ENCODE assay signal across 7 mouse cellular contexts in genomic region chr11:86201037-86201786, GRCm38 (mm10). TPM values are rescaled to one million over a fixed set of nuclear protein-coding genes. Genes with fewer than 3 reads are reported as not detected.
DNase-seq lines count a peak whose midpoint lies in the region; ATAC-seq lines count a peak whose summit lies in the region.

TSS of gene Brip1 (minus strand) at chr11:86201193.

- peaks cover 23% of the 10 kb centered on the region for H3K36me3 ChIP-seq in intestine, embryonic 16.5 days (ENCODE audit: control insufficient read depth, insufficient read depth, low read length)
- H3K36me3 ChIP-seq in midbrain, embryonic 11.5 days (ENCODE audit: control insufficient read depth, insufficient read depth, low read length): peaks cover 29% of the 10 kb centered on the region

- peak within 1 kb of the TSS; percentile 89 for H3K4me3 ChIP-seq in intestine, embryonic 16.5 days (ENCODE audit: low read length)
- peak within 1 kb of the TSS; percentile 74 for H3K4me3 ChIP-seq in midbrain, embryonic 11.5 days (ENCODE audit: low read depth, low read length)

- peak within 1 kb of the TSS; percentile 79 for H3K9ac ChIP-seq in intestine, embryonic 16.5 days (ENCODE audit: low read depth, low read length)
- H3K9ac ChIP-seq in midbrain, embryonic 11.5 days (ENCODE audit: low read length): peak within 1 kb of the TSS; percentile 86

- H3K9me3 ChIP-seq in intestine, embryonic 16.5 days (ENCODE audit: control insufficient read depth, low read length): no peaks in the 10 kb centered on the region
- H3K9me3 ChIP-seq in midbrain, embryonic 11.5 days (ENCODE audit: control insufficient read depth, low read length): peaks cover 21% of the 10 kb centered on the region

- intact Hi-C loops in left cerebral cortex, postnatal 36 days (cut with DNase I): no loop called here

- no peaks in the 10 kb centered on the region for H3K27me3 ChIP-seq in intestine, embryonic 16.5 days (replicated peaks; ENCODE audit: control insufficient read depth, insufficient read depth, low read length)
- H3K27me3 ChIP-seq in midbrain, embryonic 11.5 days (ENCODE audit: control insufficient read depth, insufficient read depth, low read length): no peaks in the 10 kb centered on the region

- H3K4me1 ChIP-seq in intestine, embryonic 16.5 days (ENCODE audit: control insufficient read depth, insufficient read depth, low read length): peaks cover 7% of the 10 kb centered on the region
- H3K4me1 ChIP-seq in midbrain, embryonic 11.5 days (ENCODE audit: control insufficient read depth, insufficient read depth, low read length): peaks cover 10% of the 10 kb centered on the region

- peak; percentile 88 for DNase-seq in adrenal gland, adult 8-10 months
- DNase-seq in embryo, embryonic 9.5 days (ENCODE audit: extremely low spot score): peak; percentile 97
- DNase-seq in gastrocnemius, postnatal 4 days (ENCODE audit: low spot score in 2 of 2): peak; percentile 79 to 87
- peak; percentile 85 to 90 for DNase-seq in left cerebral cortex, postnatal 36 days (ENCODE audit: low spot score in 2 of 2)
- DNase-seq in midbrain, embryonic 11.5 days (ENCODE audit: low spot score, missing footprints): peak; percentile 99
- DNase-seq in skeletal muscle tissue, adult 2 months (ENCODE audit: low read depth, low spot score): peak; percentile 93

- H3K4me2 ChIP-seq in intestine, embryonic 16.5 days (ENCODE audit: low read depth, low read length): peak within 1 kb of the TSS; percentile 70
- H3K4me2 ChIP-seq in midbrain, embryonic 11.5 days: peak within 1 kb of the TSS; percentile 71

- H3K27ac ChIP-seq in intestine, embryonic 16.5 days (ENCODE audit: low read length): peak within 1 kb of the TSS; percentile 96
- no peak within 1 kb of the TSS for H3K27ac ChIP-seq in midbrain, embryonic 11.5 days (ENCODE audit: low read depth, low read length)

- WGBS in intestine, embryonic 16.5 days: under 1% methylated on average over 60 of the region's 60 CpGs
- WGBS in midbrain, embryonic 11.5 days: under 1% methylated on average over 60 of the region's 60 CpGs

- ATAC-seq in intestine, embryonic 16.5 days: peak; percentile 100
- ATAC-seq in midbrain, embryonic 11.5 days (ENCODE audit: low FRiP score): peak; percentile 98

RNA-seq across cellular contexts. Expression of gene Brip1, which starts in this region (rescaled TPM):
- total RNA-seq in adrenal gland, adult 8-10 months (2022): 1 to 10 TPM in 2 of 4 experiments, under 1 TPM in 2; 0.49 to 1.1 (median 0.86) TPM
- total RNA-seq in gastrocnemius, postnatal 4 days (2021): 1 to 10 TPM; 4.9 to 5.3 TPM
- polyA plus RNA-seq in intestine, embryonic 16.5 days (2015; fragmentation: Nextera tagmentation; extraction: Ambion mirVana): 7.5 and 7.9 TPM in 2 replicates
- total RNA-seq in left cerebral cortex, postnatal 36 days (2021): under 1 TPM; 0.07 to 0.23 TPM
- polyA plus RNA-seq in midbrain, embryonic 11.5 days (2014; fragmentation: Nextera tagmentation; extraction: Ambion mirVana): 10.2 and 11.6 TPM in 2 replicates

Comparison
In these comparisons a context has a peak if more than half of its experiments do, and no peak if none do; other contexts are left out.
1. Peak in DNase-seq in left cerebral cortex, postnatal 36 days; RNA of the gene not detected or under 1 TPM.